Mouse (Mus musculus) thymus, postnatal 4 days (tissue): ENCODE results near the gene Clca4b.
"Not testable (repeated sequence)": the region's sequence is repeated elsewhere in the genome, so short reads cannot be mapped to it uniquely, and the experiment has no call there.

ENCODE experiments used
- DNase-seq: peaks from one replicate; pipeline ENCODE4 v3.0.0; 2021

Gene Clca4b

GRCm38 (mm10) chr3:144932335-144932734 lies at the start of gene Clca4b:
Gene Clca4b (minus strand): TSS chr3:144932529.
- no peak for DNase-seq

- DNase-seq: no peak
Observed at GRCm38 (mm10) chr3:144980551-144980950, 48.2 kb upstream of the Clca4b start.

DNA sequence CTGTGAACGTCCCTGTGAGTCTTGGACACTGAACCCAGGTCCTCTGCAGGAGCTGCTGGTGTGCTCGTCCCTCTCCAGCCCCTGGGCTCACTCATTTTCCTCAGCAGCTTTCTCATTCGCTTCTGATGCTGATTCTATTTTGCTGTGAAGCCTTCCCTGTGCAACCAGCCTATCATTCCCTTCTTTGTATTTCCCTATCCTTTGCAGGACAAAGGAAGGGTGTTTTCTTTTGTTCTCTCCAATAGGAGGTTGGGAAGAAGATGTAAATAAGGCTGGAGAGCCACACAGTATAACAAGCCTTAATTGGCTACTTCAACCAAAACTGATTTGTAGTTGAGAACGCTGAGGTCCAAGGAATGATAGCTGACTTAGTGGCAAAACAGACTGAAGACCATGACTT lies 45.3 kb upstream of the Clca4b start:
- no peak for DNase-seq

- no peak for DNase-seq
Observed at GRCm38 (mm10) chr3:144976091-144976490, 43.8 kb upstream of the Clca4b start.

GRCm38 (mm10) chr3:144974945-144975344 lies 42.6 kb upstream of the Clca4b start, which contains the start of gene Clca4a:
Gene Clca4a (minus strand): TSS chr3:144975045.
- no peak for DNase-seq

DNA sequence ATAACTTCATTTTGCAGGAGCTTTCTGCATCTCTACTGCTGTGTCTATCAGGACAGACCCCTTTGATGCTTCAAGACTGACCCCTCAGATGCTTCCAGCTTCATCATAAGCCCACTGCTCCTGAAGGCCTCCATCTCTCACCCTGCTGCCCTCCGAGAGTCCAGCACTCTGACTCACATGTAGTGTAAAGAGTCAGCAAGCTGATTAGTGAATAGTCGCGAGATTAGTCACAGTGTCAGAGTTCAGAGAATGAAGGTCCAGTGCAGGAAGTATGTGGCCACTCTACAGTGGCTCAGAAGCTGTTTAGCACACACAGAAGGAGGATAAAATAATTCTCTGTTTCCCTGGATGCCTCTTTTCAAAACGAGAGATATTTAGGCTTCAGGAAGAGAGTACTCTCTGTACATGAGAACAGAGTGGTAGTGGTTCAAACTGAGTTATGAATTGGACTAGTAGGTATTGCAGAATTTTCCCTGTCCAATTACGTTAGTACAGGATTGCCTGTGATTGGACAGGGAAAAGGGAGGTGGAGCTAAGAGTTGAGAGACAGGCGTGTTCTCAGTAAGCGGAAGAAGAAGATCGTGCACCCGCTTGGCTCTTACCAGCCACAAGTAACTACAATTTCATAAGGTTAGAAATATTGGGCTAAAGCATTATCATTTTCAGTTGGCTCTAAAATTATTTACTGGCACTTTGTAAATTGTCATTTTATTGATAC lies 39.4 kb upstream of the Clca4b start:
- no peak for DNase-seq

DNA sequence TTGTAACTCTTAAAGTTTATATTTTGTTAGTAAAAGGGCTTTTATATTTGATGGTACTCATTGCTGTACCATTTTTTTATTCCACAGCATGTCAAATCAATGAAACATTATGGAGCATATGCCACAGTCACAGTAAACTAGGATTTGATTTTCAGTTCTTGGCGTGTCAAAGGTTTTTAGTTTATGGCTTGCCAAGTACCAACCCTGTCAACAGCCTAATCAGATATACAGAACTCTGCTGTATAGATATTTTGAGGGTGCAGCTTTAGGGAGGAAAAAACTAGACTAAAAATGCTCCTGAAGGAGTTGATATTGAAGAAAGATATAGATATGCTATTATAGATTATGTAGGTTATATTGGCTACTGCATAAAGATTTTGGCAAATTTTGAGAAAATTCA lies 37.4 kb upstream of the Clca4b start:
- DNase-seq: no peak

GRCm38 (mm10) chr3:144966074-144966473 lies 33.7 kb upstream of the Clca4b start:
- no peak for DNase-seq

- no peak for DNase-seq
Observed at GRCm38 (mm10) chr3:144950829-144951228, 18.5 kb upstream of the Clca4b start.

GRCm38 (mm10) chr3:144947376-144947775 lies 15.0 kb upstream of the Clca4b start:
- DNase-seq: not testable (repeated sequence)

DNA sequence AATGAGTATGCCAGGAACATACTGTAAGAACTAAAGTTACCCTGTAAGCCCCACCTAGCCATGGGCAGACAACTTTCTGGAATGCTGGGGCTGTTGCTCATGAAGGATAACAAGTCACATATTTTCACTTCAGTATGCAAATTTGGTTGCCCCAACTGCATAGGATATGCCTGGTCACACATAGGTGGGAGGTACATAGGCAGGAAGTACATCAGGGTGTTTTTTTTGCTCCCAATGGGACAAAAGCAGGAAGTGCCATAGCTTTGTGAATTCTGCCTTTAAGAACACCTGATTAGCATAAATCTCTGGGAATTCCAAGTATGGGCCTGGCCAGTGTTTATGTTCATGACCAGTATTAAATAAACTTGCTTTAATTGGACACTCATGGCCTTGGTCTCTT lies 1.3 kb upstream of the Clca4b start:
- not testable (repeated sequence) for DNase-seq

GRCm38 (mm10) chr3:144933011-144933491 lies 722 bp upstream of the Clca4b start:
- DNase-seq: no peak

GRCm38 (mm10) chr3:144914014-144914413 lies 18.3 kb downstream of the Clca4b start:
- DNase-seq: no peak

DNA sequence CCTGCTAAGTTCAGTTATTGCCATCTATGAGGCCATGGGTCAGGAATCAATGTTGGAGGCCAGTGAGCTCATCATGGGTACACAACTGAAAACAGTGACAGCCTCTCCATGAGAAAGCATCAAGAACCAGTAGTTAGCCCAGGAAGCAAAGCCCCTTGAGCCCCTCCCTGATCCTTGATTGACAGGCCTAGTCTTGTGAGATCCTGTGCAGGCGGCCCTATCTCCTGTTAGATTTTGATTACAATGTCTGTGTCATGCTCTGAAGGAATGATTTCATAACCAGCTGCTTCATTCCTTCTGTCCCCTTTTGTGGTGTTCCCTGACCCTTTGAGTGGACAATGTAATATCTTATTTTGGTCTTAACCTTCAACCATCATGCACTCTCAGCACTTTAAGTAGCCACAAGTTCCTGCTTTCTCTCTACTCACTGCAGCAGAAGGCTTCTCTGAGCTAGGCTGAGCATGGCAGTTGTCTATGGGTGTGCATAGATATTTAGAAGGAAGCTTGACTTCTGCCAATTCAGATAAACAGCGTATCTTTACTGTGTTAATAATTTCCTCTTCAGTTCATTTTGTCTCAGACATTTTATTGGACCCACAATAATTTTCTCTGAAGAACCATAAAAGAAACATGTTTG lies 35.2 kb downstream of the Clca4b start:
- no peak for DNase-seq

- no peak for DNase-seq
Observed at GRCm38 (mm10) chr3:144890246-144890758, 42.0 kb downstream of the Clca4b start.

DNA sequence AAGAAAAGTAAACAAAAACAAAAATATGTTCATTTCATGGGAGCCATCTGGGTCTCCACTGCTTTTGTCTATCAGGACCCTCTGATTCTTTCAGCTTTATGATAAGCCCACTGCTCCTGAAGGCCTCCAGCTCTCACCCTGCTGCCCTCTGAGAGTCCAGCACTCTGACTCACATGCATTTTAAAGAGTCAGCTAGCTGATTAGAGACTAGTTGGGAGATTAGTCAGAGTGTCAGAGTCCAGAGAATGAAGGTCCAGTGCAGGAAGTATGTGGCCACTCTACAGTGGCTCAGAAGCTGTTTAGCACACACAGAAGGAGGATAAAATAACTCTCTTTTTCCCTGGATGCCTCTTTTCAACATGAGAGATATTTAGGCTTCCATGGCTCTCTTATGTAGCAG lies 45.4 kb downstream of the Clca4b start:
- DNase-seq: no peak

GRCm38 (mm10) chr3:144872012-144872411 lies 60.3 kb downstream of the Clca4b start:
- not testable (repeated sequence) for DNase-seq
